Mouse (Mus musculus): ENCODE measurements at regions not wholly inside any gene's neighbourhood (a gene's known extent, or its start where the extent isn't known, plus 50 kb on each side); places are given as distances from the start of the nearest gene placed in this dataset.

- no peaks in the 10 kb centered on the region for H3K79me2 ChIP-seq (ENCODE audit: control insufficient read depth, insufficient read depth, low read length, poor library complexity)
- H3K36me3 ChIP-seq (ENCODE audit: control insufficient read depth in 1 of 2, insufficient read depth in 2 of 2, low read length in 2 of 2) = peaks cover 0 to 3% of the 10 kb centered on the region in 2 experiments; a peak in 1 of 4 replicates
- H3K27ac ChIP-seq (ENCODE audit: control insufficient read depth, low read depth, low read length) = no peak overlapping the region
- H3K9me3 ChIP-seq (replicated peaks; ENCODE audit: insufficient read depth, low read length) = no peaks in the 10 kb centered on the region
- DNase-seq (ENCODE audit: low read depth, low spot score) = no peak
- peaks cover 1 to 2% of the 10 kb centered on the region in 2 experiments; a peak in 2 of 4 replicates for H3K27me3 ChIP-seq (ENCODE audit: control insufficient read depth in 1 of 2, insufficient read depth in 2 of 2, low read length in 2 of 2)
- H3K9ac ChIP-seq (ENCODE audit: control insufficient read depth, low read depth, low read length, poor library complexity, severe bottlenecking) = no peak overlapping the region
- TF ChIP-seq ZNF384 (IDR thresholded peaks at IDR 0.05; ENCODE audit: low read depth, low read length) (no peak), CTCF (IDR thresholded peaks at IDR 0.05 in 2 of 3, conservative IDR thresholded peaks at IDR 0.05 in 1 of 3; ENCODE audit: control insufficient read depth in 1 of 3, insufficient read depth in 1 of 3, low read depth in 2 of 3, low read length in 3 of 3, poor library complexity in 1 of 3, severe bottlenecking in 1 of 3) (no peak), MYC (IDR thresholded peaks at IDR 0.05; ENCODE audit: low read depth, low read length) (no peak), ZKSCAN1 (IDR thresholded peaks at IDR 0.05; ENCODE audit: low read depth, low read length) (no peak), JUND (IDR thresholded peaks at IDR 0.05; ENCODE audit: low read depth, low read length) (no peak), BHLHE40 (IDR thresholded peaks at IDR 0.05; ENCODE audit: borderline replicate concordance, low read depth, low read length) (no peak), E2F4 (IDR thresholded peaks at IDR 0.05; ENCODE audit: borderline replicate concordance, low read depth, low read length) (no peak), TAL1 (IDR thresholded peaks at IDR 0.05; ENCODE audit: low read length) (no peak), RCOR1 (IDR thresholded peaks at IDR 0.05; ENCODE audit: low read depth, low read length) (no peak), MYB (IDR thresholded peaks at IDR 0.05; ENCODE audit: low read depth, low read length) (no peak), MAX (IDR thresholded peaks at IDR 0.05; ENCODE audit: low read length) (no peak), CHD2 (IDR thresholded peaks at IDR 0.05; ENCODE audit: low read length) (no peak), USF2 (IDR thresholded peaks at IDR 0.05; ENCODE audit: borderline replicate concordance in 1 of 2, insufficient read depth in 1 of 2, low read depth in 1 of 2, low read length in 2 of 2) (no peak), SIN3A (IDR thresholded peaks at IDR 0.05; ENCODE audit: low read length) (no peak), POLR2AphosphoS5 (IDR thresholded peaks at IDR 0.05; ENCODE audit: borderline replicate concordance, low read depth, low read length) (no peak), MEF2A (IDR thresholded peaks at IDR 0.05; ENCODE audit: extremely low read depth, insufficient replicate concordance, low read depth, low read length, poor library complexity, severe bottlenecking) (no peak), GABPA (IDR thresholded peaks at IDR 0.05; ENCODE audit: low read depth, low read length) (no peak)
- H3K4me3 ChIP-seq (ENCODE audit: control insufficient read depth in 1 of 2, insufficient read depth in 1 of 2, low read depth in 2 of 2, low read length in 2 of 2) = no peak overlapping the region
- H3K4me1 ChIP-seq (ENCODE audit: control insufficient read depth in 1 of 2, insufficient read depth in 2 of 2, low read length in 2 of 2) = 0 out of 4 replicates have a peak, but pooled peaks cover 0 to 3% of the 10 kb centered on the region in 2 experiments
Observed at GRCm38 (mm10) chr15:5348881-5349280, 104.9 kb upstream of the Ptger4 start.

DNA sequence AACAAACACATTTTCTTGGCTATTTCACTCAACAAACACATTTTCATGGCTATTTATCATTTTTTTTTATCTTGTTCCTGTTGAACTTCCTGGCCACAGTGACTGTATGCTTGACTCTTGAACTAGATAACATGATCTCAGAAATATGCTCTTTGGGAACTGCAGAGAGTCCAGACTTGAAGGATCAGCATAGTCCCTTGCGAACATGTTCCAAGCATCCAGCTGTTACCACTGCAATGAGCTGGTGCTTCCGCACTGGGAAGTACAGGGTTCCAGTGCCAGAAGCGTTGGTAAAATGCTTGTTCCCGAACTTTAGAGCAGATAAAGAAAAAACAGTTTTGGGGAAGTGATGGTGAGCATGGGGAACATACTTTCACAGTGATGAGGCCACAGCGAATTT is 103.7 kb upstream of the Ptger4 start:
- 0 out of 4 replicates have a peak, but pooled peaks cover 0 to 3% of the 10 kb centered on the region in 2 experiments for H3K4me1 ChIP-seq (ENCODE audit: control insufficient read depth in 1 of 2, insufficient read depth in 2 of 2, low read length in 2 of 2)
- no peak overlapping the region for H3K27ac ChIP-seq (ENCODE audit: control insufficient read depth, low read depth, low read length)
- H3K9me3 ChIP-seq (replicated peaks; ENCODE audit: insufficient read depth, low read length) = no peaks in the 10 kb centered on the region
- peak; percentile 6 for DNase-seq (ENCODE audit: low read depth, low spot score)
- H3K27me3 ChIP-seq (ENCODE audit: control insufficient read depth in 1 of 2, insufficient read depth in 2 of 2, low read length in 2 of 2) = peaks cover 2 to 3% of the 10 kb centered on the region in 2 experiments; a peak in 2 of 4 replicates
- H3K4me3 ChIP-seq (ENCODE audit: control insufficient read depth in 1 of 2, insufficient read depth in 1 of 2, low read depth in 2 of 2, low read length in 2 of 2) = no peak overlapping the region
- H3K79me2 ChIP-seq (ENCODE audit: control insufficient read depth, insufficient read depth, low read length, poor library complexity) = no peaks in the 10 kb centered on the region
- H3K36me3 ChIP-seq (ENCODE audit: control insufficient read depth in 1 of 2, insufficient read depth in 2 of 2, low read length in 2 of 2) = peaks cover 0 to 3% of the 10 kb centered on the region in 2 experiments; a peak in 1 of 4 replicates
- no peak overlapping the region for H3K9ac ChIP-seq (ENCODE audit: control insufficient read depth, low read depth, low read length, poor library complexity, severe bottlenecking)
- TF ChIP-seq RAD21 (IDR thresholded peaks at IDR 0.05; ENCODE audit: low read depth, low read length) (no peak), CTCF (IDR thresholded peaks at IDR 0.05 in 2 of 3, conservative IDR thresholded peaks at IDR 0.05 in 1 of 3; ENCODE audit: control insufficient read depth in 1 of 3, insufficient read depth in 1 of 3, low read depth in 2 of 3, low read length in 3 of 3, poor library complexity in 1 of 3, severe bottlenecking in 1 of 3) (no peak), EP300 (IDR thresholded peaks at IDR 0.05; ENCODE audit: low read depth in 1 of 2, low read length in 2 of 2) (no peak), MAX (IDR thresholded peaks at IDR 0.05; ENCODE audit: low read length) (no peak), USF1 (IDR thresholded peaks at IDR 0.05; ENCODE audit: low read depth, low read length) (no peak), POLR2A (IDR thresholded peaks at IDR 0.05; ENCODE audit: control insufficient read depth in 1 of 2, insufficient read depth in 1 of 2, low read depth in 1 of 2, low read length in 2 of 2, poor library complexity in 1 of 2) (no peak), NRF1 (IDR thresholded peaks at IDR 0.05; ENCODE audit: insufficient read depth, low read depth, low read length, poor library complexity, severe bottlenecking) (no peak), ETS1 (IDR thresholded peaks at IDR 0.05; ENCODE audit: low read depth, low read length) (no peak), MEF2A (IDR thresholded peaks at IDR 0.05; ENCODE audit: extremely low read depth, insufficient replicate concordance, low read depth, low read length, poor library complexity, severe bottlenecking) (no peak), KAT2A (conservative IDR thresholded peaks at IDR 0.05; ENCODE audit: low read depth, low read length) (no peak), MAZ (IDR thresholded peaks at IDR 0.05; ENCODE audit: low read depth, low read length) (no peak), TAL1 (IDR thresholded peaks at IDR 0.05; ENCODE audit: low read length) (no peak), TBP (IDR thresholded peaks at IDR 0.05; ENCODE audit: low read depth, low read length) (no peak), ZKSCAN1 (IDR thresholded peaks at IDR 0.05; ENCODE audit: low read depth, low read length) (no peak)

All from MEL (cell line).